Mouse (Mus musculus): ENCODE measurements around the gene Per1. TPM values are rescaled to one million over a fixed set of nuclear protein-coding genes. Genes with fewer than 3 reads are reported as not detected.

The Per1 gene
- polyA plus RNA-seq (2017; shearing (Covaris generic)) = 10.8 TPM

DNA sequence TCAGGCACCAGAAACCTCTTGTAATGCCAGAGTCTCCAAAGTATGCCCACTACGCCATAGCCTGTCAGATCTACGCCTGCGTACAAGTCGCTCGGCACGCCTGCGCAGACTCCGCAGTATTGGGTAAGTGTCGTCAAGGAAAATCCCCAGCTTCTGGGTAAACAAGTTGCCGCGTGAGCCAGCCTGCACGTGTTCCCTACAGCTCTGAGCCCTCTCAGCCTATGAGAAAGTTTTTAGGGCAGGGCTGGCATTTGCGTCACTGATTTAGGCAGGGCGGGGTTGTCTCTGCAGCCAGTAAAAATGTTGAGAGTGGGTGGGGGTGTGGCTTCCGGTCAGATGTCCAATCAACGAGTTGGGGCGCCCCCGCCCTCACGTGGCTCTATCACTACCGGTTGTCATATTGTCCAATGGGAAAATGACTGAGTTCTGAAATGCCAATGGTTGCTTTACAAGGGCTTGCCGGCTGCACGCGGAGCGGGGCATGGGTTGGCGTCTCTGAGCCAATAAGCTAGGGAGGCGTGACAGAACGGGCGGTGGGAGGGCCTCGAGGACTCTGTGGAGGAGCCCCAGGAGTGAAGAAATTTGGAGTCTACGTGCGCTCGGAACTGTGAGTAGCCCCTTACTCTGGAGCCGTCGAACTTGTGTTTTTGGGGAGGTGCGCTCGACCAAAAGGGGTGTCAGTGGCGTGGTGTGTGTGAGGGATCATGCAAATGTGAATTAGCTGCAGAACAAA is at the start of gene Per1:
Gene Per1 (plus strand): TSS at position 521 of the 733 bp plus-strand sequence.

DNA sequence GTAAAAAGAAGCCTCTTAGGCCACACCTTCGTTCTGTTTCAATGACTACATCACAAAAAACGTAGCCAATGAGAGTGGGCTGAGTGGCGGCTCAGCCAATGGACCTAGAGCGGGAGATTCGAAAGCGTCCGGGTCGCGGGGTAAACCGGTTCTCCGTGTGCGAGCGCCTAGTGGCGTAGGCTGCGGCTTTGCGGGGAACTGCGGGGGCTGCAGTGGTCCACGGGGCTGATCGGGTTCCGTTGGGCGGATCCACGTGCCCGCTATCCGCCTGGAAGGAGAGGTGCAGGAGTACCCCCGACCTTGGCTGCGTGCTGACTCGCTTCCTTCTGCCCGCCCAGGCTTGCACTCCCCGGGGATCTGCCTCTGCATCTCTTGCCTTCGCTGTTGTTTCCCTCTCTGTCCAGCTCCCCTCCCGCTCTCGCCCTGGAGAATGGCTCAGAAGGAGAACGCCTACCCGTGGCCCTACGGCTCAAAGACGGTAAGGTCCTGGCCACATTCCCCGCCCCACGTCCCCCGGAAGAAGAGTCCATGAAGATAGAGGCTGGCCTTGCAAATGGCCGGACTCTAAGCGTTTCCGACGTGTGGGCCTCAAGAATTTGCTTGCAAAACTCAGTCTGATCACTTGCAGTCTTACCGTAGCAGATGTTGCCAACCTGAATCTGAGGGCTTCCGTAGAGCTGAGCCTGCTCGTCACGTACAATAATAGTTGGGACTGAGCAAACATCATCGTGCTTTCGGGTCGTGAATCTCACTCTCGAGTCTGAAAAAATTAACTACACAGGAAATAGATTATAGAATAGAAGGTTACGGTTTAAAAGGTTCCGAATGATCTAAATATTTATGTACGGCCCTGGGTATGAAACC is 49.3 kb upstream of the Per1 start, which contains the start of gene Aurkb:
Gene Aurkb (plus strand): TSS at position 117 of the 864 bp plus-strand sequence.

DNA sequence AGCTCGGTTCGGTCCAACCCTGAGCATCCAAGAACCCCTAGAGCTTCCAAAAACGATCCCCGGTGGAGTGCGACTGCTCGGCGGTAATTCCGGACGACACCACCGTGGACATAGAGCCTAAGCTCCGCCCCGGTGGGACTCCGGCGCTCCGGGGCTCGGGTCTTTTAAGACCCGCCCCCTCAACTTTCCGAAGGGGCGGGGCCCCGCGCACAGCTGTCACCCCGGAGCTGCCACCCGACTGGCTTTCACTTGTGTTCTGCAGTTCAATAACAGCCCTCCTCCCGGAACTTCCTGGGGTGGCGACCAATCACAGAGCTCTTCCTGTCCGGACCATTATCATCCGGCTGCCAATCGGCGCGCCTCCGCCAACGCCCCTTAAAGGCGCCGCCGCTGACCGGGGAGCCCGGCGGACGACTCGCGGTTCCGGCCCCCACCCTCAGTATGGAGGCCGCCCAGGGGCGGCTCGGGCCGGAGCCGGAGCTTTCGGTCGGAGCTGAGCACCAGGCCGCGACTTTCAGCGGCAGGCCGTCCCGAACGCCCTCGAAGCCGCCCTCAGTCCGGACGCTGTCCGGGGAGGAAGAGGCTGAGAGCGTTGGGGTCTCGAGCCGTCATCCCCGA is 35.6 kb upstream of the Per1 start, which contains the start of gene Borcs6:
Gene Borcs6 (plus strand): TSS at position 361 of the 618 bp plus-strand sequence.

DNA sequence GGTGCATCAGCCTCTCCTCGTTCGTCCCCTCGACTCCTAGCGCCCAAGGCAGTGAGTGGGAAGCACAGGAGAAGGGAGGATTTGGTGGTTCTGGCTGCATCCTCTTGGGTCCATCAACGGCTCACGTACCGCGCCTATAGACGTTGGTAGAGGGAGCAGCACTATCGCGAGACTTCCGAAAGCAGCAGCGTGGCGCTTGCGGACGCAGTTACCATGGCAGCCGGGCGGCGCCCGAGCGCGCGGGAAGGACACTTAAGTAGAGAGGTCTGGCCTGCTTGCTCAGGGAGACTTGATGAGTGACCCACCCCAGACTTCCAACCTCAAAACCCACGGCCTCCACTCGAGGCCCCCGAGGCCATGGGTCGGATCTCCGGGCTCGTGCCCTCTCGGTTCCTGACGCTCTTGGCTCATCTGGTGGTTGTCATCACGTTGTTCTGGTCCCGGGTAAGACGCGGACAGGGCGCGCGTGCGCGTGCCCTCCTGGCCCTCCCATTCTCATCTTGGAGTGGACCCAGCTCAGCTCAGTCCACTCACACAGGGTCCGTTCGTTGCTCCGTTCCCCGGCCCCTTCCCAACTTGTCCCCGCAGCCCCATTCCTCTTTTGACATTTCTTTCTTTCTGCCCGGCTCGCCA is 24.3 kb upstream of the Per1 start, which contains the start of gene Tmem107:
Gene Tmem107 (plus strand): TSS at position 217 of the 633 bp plus-strand sequence.

DNA sequence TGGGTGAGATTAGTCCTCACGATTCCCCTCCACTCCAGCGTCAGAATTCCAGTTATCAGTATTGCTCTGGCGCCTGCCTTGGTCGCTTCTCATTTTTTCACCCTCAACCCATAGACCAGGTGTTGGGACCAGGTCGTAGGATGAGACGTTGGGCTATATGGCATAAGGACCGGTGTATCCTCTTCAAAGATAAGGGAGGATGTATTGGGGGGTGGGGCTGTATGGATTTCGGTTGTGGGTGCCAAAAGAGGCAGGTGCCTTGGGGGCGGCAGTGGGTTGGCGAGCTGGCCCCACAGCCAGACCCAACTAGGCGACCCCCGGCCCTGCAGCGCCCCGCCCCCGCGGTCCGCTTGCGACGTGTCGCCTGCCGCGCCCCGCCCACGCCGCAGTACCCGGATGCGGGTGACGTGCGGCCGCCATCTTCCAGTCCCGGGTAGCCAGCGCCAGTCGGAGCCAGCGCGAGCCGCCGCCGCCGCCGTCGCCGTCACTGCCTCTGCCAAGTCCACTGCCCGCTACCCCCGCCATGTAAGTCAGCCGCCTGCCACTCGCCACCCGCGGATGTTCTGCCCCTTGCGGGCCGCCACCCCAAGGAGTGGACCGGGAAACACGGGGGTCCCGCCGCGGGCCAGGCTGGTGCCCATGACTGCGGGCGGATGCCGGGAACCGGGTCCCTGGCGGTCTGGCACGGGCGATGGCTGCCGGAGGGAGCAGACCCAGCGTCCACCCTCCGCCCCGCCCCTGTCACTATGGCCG is 6.7 kb upstream of the Per1 start, which contains the start of gene Vamp2:
Gene Vamp2 (plus strand): TSS at position 388 of the 753 bp plus-strand sequence.

DNA sequence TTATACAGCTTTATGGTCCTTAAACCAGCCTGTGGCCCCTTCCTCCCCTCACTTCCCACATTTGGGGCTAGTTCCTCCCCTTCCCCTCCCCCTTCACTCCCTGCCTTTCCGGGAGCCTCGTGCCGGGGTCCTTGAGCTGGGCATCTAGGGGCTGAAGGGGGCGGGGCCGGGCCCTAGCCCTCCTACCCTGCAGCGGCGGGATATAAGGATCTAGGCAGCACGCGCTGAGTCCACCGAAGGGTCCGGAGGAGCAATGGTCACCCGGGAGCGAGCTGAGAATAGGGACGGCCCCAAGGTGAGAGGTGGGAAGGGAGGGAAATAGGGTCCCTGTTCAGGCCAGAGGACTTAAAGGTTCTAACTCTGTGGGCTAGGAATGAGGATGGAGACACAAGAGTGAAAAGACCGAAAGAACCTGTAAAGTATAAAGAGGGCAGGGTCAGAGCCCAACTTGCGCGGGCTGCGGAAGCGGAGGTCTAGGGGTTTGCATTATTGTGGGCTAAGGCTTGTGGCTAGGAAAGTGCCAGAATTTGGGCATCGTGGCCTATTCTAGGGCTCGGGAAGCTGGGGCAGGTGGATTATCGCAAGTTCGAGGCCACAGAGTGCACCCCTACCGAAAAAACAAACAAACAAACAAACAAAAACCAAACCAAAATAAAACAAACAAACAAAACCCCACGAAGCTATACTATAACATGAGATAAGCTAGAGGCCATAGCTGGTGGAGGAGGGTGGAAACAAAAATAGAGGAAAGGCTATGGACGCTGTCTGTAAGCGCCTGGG is 25.4 kb downstream of the Per1 start, which contains the start of gene Hes7:
Gene Hes7 (plus strand): TSS at position 184 of the 780 bp plus-strand sequence.

DNA sequence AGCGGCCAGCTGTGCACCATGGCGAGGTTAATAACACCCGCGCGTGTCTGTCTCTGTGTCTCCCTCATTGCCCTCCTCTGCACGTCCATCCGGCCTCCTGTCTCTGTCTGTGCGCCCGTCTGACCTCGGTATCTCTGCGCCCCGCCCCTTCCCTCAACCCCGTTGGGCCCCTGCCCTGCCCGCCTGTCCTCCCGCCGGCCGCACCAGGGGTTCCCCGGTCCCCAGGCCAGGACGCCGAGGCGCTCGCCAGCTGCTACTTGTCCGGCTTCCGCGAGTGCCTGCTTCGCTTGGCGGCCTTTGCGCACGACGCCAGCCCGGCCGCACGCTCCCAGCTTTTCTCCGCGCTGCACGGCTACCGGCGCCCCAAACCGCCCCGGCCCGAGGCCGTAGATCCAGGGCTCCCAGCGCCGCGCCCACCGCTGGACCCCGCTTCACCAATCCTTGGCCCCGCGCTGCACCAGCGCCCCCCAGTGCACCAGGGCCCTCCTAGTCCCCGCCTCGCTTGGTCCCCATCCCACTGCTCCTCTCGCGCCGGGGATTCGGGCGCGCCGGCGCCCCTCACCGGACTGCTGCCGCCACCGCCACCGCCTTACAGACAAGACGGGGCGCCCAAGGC is 27.4 kb downstream of the Per1 start, which contains the start of gene 9130213A22Rik:
Gene 9130213A22Rik (minus strand): TSS at position 254 of the 616 bp plus-strand sequence.

DNA sequence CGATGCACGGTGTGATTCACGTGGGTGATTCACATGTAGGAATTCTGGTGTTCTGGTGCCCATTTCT is 30.7 kb downstream of the Per1 start, which contains the start of gene Aloxe3:
Gene Aloxe3 (plus strand): TSS at position 45 of the 67 bp plus-strand sequence.

DNA sequence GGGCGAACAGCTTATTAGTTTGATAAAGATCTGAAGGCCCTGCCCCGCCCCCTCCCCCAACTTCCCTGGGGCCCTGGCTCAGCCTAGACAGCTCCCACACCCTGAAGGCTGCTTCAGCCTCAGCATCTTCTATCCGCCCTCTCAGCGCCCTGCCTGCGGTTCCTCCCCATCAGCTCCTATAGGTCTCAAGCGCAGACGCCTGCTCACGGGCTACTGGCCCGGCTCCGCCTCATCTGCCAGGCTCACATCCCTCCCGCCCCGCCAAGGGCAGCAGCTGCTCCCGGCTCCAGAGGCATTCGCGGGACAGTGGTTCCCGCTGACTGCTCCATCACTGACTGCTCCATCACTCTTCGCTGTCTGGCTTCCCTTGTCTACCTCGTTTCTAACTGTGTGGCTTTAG is 61.8 kb downstream of the Per1 start, which contains the start of gene Alox12b:
Gene Alox12b (plus strand): TSS at position 190 of the 400 bp plus-strand sequence.

Other genes with a start within 250 kb of the Per1 start
- gene Ndel1, start 223.4 kb upstream of the Per1 start, polyA plus RNA-seq (2017; shearing (Covaris generic)) = 69.0 TPM
- not detected for gene Rnf222, start 206.7 kb upstream of the Per1 start, polyA plus RNA-seq (2017; shearing (Covaris generic))
- gene Rpl26, start 193.6 kb upstream of the Per1 start, polyA plus RNA-seq (2017; shearing (Covaris generic)) = 1,048 TPM
- not detected for gene Odf4, start 168.1 kb upstream of the Per1 start, polyA plus RNA-seq (2017; shearing (Covaris generic))
- gene Arhgef15, start 137.7 kb upstream of the Per1 start, polyA plus RNA-seq (2017; shearing (Covaris generic)) = 0.24 TPM
- 10.6 TPM for gene Slc25a35, start 127.1 kb upstream of the Per1 start, polyA plus RNA-seq (2017; shearing (Covaris generic))
- gene Rangrf, start 120.0 kb upstream of the Per1 start, polyA plus RNA-seq (2017; shearing (Covaris generic)) = 40.7 TPM
- gene Pfas, start 86.8 kb upstream of the Per1 start, polyA plus RNA-seq (2017; shearing (Covaris generic)) = 5.7 TPM
- 26.9 TPM for gene Ctc1, start 79.3 kb upstream of the Per1 start, polyA plus RNA-seq (2017; shearing (Covaris generic))
- 14.1 TPM for gene Aurkb, start 49.6 kb upstream of the Per1 start, polyA plus RNA-seq (2017; shearing (Covaris generic))
- 7.1 TPM for gene Borcs6, start 35.5 kb upstream of the Per1 start, polyA plus RNA-seq (2017; shearing (Covaris generic))
- gene Tmem107, start 24.4 kb upstream of the Per1 start, polyA plus RNA-seq (2017; shearing (Covaris generic)) = 4.0 TPM
- gene Vamp2, start 6.7 kb upstream of the Per1 start, polyA plus RNA-seq (2017; shearing (Covaris generic)) = 53.5 TPM
- gene Hes7, start 25.2 kb downstream of the Per1 start, polyA plus RNA-seq (2017; shearing (Covaris generic)) = not detected
- gene 9130213A22Rik, start 27.4 kb downstream of the Per1 start, polyA plus RNA-seq (2017; shearing (Covaris generic)) = not detected
- 0.09 TPM for gene Aloxe3, start 30.7 kb downstream of the Per1 start, polyA plus RNA-seq (2017; shearing (Covaris generic))
- not detected for gene Alox12b, start 61.8 kb downstream of the Per1 start, polyA plus RNA-seq (2017; shearing (Covaris generic))
- gene Alox8, start 102.6 kb downstream of the Per1 start, polyA plus RNA-seq (2017; shearing (Covaris generic)) = 8.6 TPM
- gene Gucy2e, start 141.8 kb downstream of the Per1 start, polyA plus RNA-seq (2017; shearing (Covaris generic)) = 0.32 TPM
- 14.7 TPM for gene Cntrob, start 228.6 kb downstream of the Per1 start, polyA plus RNA-seq (2017; shearing (Covaris generic))
- 100 TPM for gene Trappc1, start 228.8 kb downstream of the Per1 start, polyA plus RNA-seq (2017; shearing (Covaris generic))
- 1.7 TPM for gene Kcnab3, start 231.0 kb downstream of the Per1 start, polyA plus RNA-seq (2017; shearing (Covaris generic))
- 3.5 TPM for gene Rnf227, start 245.2 kb downstream of the Per1 start, polyA plus RNA-seq (2017; shearing (Covaris generic))

Data from activated CD4-positive, CD25-positive, alpha-beta regulatory T cell, adult 9 weeks (primary cell).